Mouse (Mus musculus) ovary, postnatal 14 days (tissue): ENCODE measurements around the gene Krt32.

Experiments used
- DNase-seq: peaks from one replicate; pipeline ENCODE4 v3.0.0; 2022; ENCODE audit warnings: low spot score

The Krt32 gene

DNA sequence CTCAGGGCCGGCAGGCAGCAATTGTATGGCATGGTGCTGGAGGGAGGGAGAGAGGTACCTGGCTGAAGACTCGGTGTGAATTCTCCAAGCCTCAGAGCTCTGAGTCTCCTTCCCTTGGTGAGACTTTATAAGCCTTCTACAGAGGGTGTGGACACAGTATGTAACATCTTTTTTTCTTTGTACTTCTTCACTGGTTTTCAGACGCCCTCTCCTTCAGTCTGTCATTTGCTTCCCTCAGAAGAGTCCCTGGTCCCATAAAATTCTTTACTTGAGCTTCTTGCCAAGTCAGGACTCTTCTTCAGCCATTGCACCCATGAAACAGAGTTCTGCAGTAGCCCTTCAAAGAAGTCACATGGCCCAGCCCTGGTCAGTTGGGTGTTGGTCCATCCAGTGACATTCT lies 37.6 kb downstream of the Krt32 start, which contains the start of gene Krt31:
Krt31 (minus strand) TSS at position 101 of the 400 bp plus-strand sequence.
- DNase-seq, result no peak

DNA sequence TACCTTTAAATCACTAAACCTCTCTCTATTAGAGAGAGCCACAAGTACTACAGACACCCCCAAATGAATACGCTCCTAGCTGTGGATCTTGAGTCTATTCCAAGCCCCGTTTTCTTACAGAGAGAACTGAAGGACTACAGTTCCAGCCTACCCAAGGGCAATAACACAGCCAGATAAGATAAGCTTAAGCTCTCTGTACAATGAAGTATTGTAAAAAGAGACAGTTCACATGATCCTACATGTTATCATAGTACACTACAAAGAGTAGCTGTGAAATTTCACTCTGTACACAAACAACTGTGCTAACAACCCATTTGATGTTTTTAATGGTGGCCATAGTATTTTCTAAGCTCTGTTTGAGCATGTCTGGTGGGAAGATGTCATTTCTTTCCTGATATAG lies 40.8 kb downstream of the Krt32 start:
- DNase-seq, result no peak

DNA sequence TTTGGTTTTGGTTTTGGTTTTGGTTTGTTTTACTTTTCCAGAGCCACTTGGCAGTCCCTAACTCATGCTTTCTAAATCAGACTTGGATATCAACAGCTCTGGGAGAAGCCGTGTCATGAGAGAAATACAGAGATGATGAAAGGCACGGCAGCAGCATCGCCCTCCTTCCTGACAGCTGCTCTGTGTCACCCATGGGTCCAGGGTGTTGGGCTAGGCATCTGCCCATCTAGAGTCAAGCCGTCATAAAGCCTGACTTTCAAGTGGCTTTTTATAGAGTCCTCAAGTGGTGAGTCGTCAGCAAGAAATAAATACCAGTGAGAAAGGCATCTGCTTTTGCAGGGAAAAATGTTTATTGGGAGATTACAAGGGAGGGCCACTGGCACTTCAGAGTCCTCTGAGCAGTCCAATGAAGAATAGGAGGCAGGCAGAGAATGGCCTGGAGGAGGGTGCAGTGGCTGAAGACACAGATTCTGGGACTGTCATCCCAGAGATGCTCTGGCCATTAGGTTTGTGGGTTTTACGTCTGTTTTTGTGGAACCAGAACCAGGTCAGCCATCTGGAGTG lies 41.6 kb downstream of the Krt32 start:
- DNase-seq, result no peak

DNA sequence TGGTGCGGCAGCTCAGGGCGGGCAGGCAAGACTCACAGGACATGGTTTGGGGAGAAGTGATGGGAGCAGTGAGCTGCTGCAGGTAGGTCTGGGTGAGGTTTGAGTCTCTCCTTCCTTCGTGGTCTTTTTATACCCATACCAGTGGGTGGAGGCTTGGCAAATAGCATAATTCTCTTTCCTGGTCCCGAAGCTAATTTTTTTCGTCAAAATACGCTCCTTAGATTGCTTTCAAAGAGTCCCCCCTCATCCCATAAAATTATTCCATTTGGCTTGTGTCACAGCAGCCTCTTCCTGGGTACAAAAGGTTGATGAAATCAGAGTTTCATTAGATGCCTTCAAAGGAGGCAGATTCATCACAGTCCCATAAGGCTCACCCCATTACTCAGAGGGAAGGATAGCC lies 46.6 kb downstream of the Krt32 start, which contains the start of gene Krt34:
Krt34 (minus strand) TSS at position 101 of the 400 bp plus-strand sequence.
- no peak for DNase-seq
